Mouse (Mus musculus) heart, embryonic 11.5 days (tissue): ENCODE data around the gene Wdr90. TPM values are rescaled to one million over a fixed set of nuclear protein-coding genes. Genes with fewer than 3 reads are reported as not detected.

Source experiments
- ATAC-seq: fragments of 200-750 bp; cut with Nextera tagmentation; replicated peaks from 2 replicates; pipeline ENCODE4 v1.8.0; 2017; ENCODE audit warnings: moderate library complexity; ENCODE audit not compliant: insufficient number of reproducible peaks, low FRiP score, low TSS enrichment
- H3K27ac ChIP-seq: fragments of 300-500 bp; sonication (generic); 2 replicates; pipeline ENCODE4 v1.5.1; 2014; ENCODE audit warnings: mild to moderate bottlenecking, low read depth, low read length
- H3K27me3 ChIP-seq: fragments of 300-500 bp; sonication (generic); 2 replicates; pipeline ENCODE4 v1.6.1; 2014; ENCODE audit warnings: mild to moderate bottlenecking, low read length, mixed read lengths; ENCODE audit not compliant: control insufficient read depth, insufficient read depth
- H3K36me3 ChIP-seq: fragments of 300-500 bp; sonication (generic); 2 replicates; pipeline ENCODE4 v1.6.1; 2014; ENCODE audit warnings: mild to moderate bottlenecking, low read length, moderate library complexity, mixed read lengths; ENCODE audit not compliant: control insufficient read depth, insufficient read depth
- H3K4me1 ChIP-seq: fragments of 300-500 bp; sonication (generic); 2 replicates; pipeline ENCODE4 v1.6.1; 2014; ENCODE audit warnings: low read length; ENCODE audit not compliant: control insufficient read depth, insufficient read depth
- H3K4me2 ChIP-seq: fragments of 300-500 bp; sonication (generic); 2 replicates; pipeline ENCODE4 v1.6.1; 2014; ENCODE audit warnings: mild to moderate bottlenecking, moderate library complexity
- H3K4me3 ChIP-seq: fragments of 300-500 bp; sonication (generic); 2 replicates; pipeline ENCODE4 v1.5.1; 2014; ENCODE audit warnings: low read depth, low read length
- H3K9ac ChIP-seq: fragments of 300-500 bp; sonication (generic); 2 replicates; pipeline ENCODE4 v1.6.1; 2014; ENCODE audit warnings: mild to moderate bottlenecking, low read depth, low read length, moderate library complexity
- H3K9me3 ChIP-seq: fragments of 300-500 bp; sonication (generic); replicated peaks from 2 replicates; pipeline ENCODE4 v1.6.1; 2016; ENCODE audit warnings: low read length; ENCODE audit not compliant: control insufficient read depth
- WGBS: fragments of 180-500 bp; shearing (Covaris S2); extraction: QIAGEN DNeasy Blood & Tissue Kit; methylation state at CpG from one replicate; pipeline ENCODE4 v1.1.7; 2014; ENCODE audit not compliant: insufficient replicate concordance; 5-methylcytosine and 5-hydroxymethylcytosine counted together
- polyA plus RNA-seq: library from polyadenylated mRNA; unstranded; fragments of >200 nt; fragmentation: Nextera tagmentation; extraction: Ambion mirVana; gene quantifications from 2 replicates; pipeline ENCODE4 v1.2.1, GENCODE M21; 2014

Gene Wdr90
- polyA plus RNA-seq, 1 experiment from 2014 or later: 12.3 TPM

DNA sequence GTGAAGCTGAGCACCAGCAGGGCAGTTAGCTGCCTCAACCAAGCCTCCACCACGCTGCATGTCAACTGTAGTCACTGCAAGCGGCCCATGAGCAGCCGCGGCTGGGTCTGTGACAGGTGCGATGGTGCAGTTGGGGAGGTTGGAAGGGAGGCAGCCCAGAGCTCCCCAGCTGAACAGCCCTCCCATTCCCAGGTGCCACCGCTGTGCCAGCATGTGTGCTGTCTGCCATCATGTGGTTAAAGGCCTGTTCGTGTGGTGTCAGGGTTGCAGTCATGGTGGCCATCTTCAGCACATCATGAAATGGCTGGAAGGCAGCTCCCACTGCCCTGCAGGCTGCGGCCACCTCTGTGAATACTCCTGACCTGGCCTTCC is 33.1 kb downstream of the Wdr90 start:
- Histone ChIP-seq H3K9me3 (no peaks in the 10 kb centered on the region), H3K36me3 (peaks cover 27% of the 10 kb centered on the region), H3K4me2 (peak overlapping the region; percentile 83), H3K9ac (peak overlapping the region; percentile 30; the same call in 1 of the 2 replicates), H3K4me3 (peak overlapping the region; percentile 69), H3K27ac (peak overlapping the region; percentile 84; the same call in 1 of the 2 replicates), H3K4me1 (peaks cover 45% of the 10 kb centered on the region), H3K27me3 (no peaks in the 10 kb centered on the region)
- no peak for ATAC-seq
- 85% methylated on average over 8 of the region's 8 CpGs for WGBS

GRCm38 (mm10) chr17:25827546-25828222 is 33.6 kb downstream of the Wdr90 start:
- WGBS: 94% methylated on average over 22 of the region's 22 CpGs
- Histone ChIP-seq H3K27ac (no peak overlapping the region), H3K4me1 (peaks cover 45% of the 10 kb centered on the region), H3K36me3 (peaks cover 27% of the 10 kb centered on the region), H3K4me2 (no peak overlapping the region; the same call in 1 of the 2 replicates), H3K27me3 (0 out of 2 replicates have a peak, but pooled peaks cover 1% of the 10 kb centered on the region), H3K4me3 (peak overlapping the region; percentile 69; the same call in 1 of the 2 replicates), H3K9me3 (no peaks in the 10 kb centered on the region), H3K9ac (no peak overlapping the region)
- ATAC-seq: no peak

- no peak overlapping the region for H3K4me2 ChIP-seq
- H3K9ac ChIP-seq: no peak overlapping the region
- peaks cover 43% of the 10 kb centered on the region for H3K4me1 ChIP-seq
- 93% methylated on average over 13 of the region's 13 CpGs for WGBS
- peaks cover 5% of the 10 kb centered on the region; the same call in 1 of the 2 replicates for H3K27me3 ChIP-seq
- H3K36me3 ChIP-seq: peaks cover 27% of the 10 kb centered on the region
- H3K4me3 ChIP-seq: peak overlapping the region; percentile 2; the same call in 1 of the 2 replicates
- no peaks in the 10 kb centered on the region for H3K9me3 ChIP-seq
- no peak for ATAC-seq
- no peak overlapping the region for H3K27ac ChIP-seq
Observed at GRCm38 (mm10) chr17:25827011-25827410, 34.3 kb downstream of the Wdr90 start.

DNA sequence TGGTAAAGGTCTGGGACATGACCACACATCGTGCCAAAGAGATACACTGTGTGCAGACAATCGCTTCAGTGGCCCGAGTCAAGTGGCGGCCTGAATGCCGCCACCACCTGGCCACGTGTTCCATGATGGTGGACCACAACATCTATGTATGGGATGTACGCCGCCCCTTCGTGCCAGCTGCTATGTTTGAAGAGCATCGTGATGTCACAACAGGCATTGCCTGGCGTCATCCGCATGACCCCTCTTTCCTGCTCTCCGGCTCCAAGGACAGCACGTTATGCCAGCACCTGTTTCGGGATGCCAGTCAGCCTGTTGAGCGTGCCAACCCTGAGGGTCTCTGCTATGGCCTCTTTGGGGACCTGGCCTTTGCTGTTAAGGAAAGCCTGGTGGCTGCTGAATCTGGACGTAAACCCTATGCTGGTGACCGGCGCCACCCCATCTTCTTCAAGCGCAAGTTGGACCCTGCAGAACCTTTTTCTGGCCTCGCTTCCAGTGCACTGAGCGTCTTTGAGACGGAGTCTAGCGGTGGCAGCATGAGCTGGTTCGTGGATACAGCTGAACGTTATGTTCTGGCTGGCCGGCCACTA is 35.2 kb downstream of the Wdr90 start:
- no peaks in the 10 kb centered on the region for H3K9me3 ChIP-seq
- no peak overlapping the region for H3K4me3 ChIP-seq
- no peak overlapping the region for H3K9ac ChIP-seq
- H3K4me1 ChIP-seq: peaks cover 34% of the 10 kb centered on the region
- no peak for ATAC-seq
- H3K4me2 ChIP-seq: no peak overlapping the region
- H3K27ac ChIP-seq: no peak overlapping the region
- 93% methylated on average over 27 of the region's 27 CpGs for WGBS
- H3K36me3 ChIP-seq: peaks cover 23% of the 10 kb centered on the region
- peaks cover 10% of the 10 kb centered on the region for H3K27me3 ChIP-seq

- Histone ChIP-seq H3K4me1 (peaks cover 28% of the 10 kb centered on the region), H3K4me3 (peak overlapping the region; percentile 70; the same call in 1 of the 2 replicates), H3K27me3 (peaks cover 15% of the 10 kb centered on the region), H3K4me2 (peak overlapping the region; percentile 97), H3K9ac (no peak overlapping the region), H3K27ac (no peak overlapping the region), H3K36me3 (peaks cover 16% of the 10 kb centered on the region), H3K9me3 (no peaks in the 10 kb centered on the region)
- 85% methylated on average over 6 of the region's 6 CpGs for WGBS
- no peak for ATAC-seq
Observed at GRCm38 (mm10) chr17:25825311-25825710, 36.0 kb downstream of the Wdr90 start.

- H3K4me1 ChIP-seq: peaks cover 21% of the 10 kb centered on the region
- H3K9ac ChIP-seq: 0 out of 2 replicates have a peak overlapping the region, but pooled peaks have one; percentile 12
Observed at GRCm38 (mm10) chr17:25824362-25825142, 36.7 kb downstream of the Wdr90 start.

GRCm38 (mm10) chr17:25823452-25823851 is 37.8 kb downstream of the Wdr90 start, which contains the start of gene Wdr24:
TSS of gene Wdr24 (plus strand) at chr17:25823627.
- WGBS: under 1% methylated on average over 18 of the region's 18 CpGs
- H3K4me2 ChIP-seq: peak within 1 kb of the TSS; percentile 97

More at GRCm38 (mm10) chr17:25824362-25825142, 36.7 kb downstream of the Wdr90 start:
- Histone ChIP-seq H3K9me3 (no peaks in the 10 kb centered on the region), H3K36me3 (peaks cover 11% of the 10 kb centered on the region), H3K27me3 (peaks cover 22% of the 10 kb centered on the region), H3K4me3 (peak overlapping the region; percentile 70), H3K27ac (no peak overlapping the region), H3K4me2 (peak overlapping the region; percentile 97)
- ATAC-seq: no peak
- 58% methylated on average over 17 of the region's 17 CpGs for WGBS

More at GRCm38 (mm10) chr17:25823452-25823851, 37.8 kb downstream of the Wdr90 start, which contains the start of gene Wdr24:
- Histone ChIP-seq H3K9me3 (no peaks in the 10 kb centered on the region), H3K4me3 (peak within 1 kb of the TSS; percentile 70), H3K36me3 (peaks cover 11% of the 10 kb centered on the region), H3K9ac (peak within 1 kb of the TSS; percentile 83), H3K27ac (peak within 1 kb of the TSS; percentile 35; the same call in 1 of the 2 replicates), H3K27me3 (peaks cover 33% of the 10 kb centered on the region), H3K4me1 (peaks cover 21% of the 10 kb centered on the region)
- ATAC-seq: no peak
